8 mouse cellular contexts compared by ENCODE assay signal in genomic region chr14:40966392-40966861, GRCm38 (mm10). TPM values are rescaled to one million over a fixed set of nuclear protein-coding genes. Genes with fewer than 3 reads are reported as not detected.
DNase-seq lines count a peak whose midpoint lies in the region; ATAC-seq and TF ChIP-seq lines count a peak whose summit lies in the region.

Gene Tspan14, minus strand, starts transcription at chr14:40966807.

- H3K27me3 ChIP-seq in lung, embryonic 14.5 days (ENCODE audit: insufficient read depth, low read length), result no peaks in the 10 kb centered on the region
- no peaks in the 10 kb centered on the region for H3K27me3 ChIP-seq in midbrain, embryonic 11.5 days (ENCODE audit: control insufficient read depth, insufficient read depth, low read length)

- H3K4me2 ChIP-seq in lung, embryonic 14.5 days, result peak within 1 kb of the TSS; percentile 88
- peak within 1 kb of the TSS; percentile 83 for H3K4me2 ChIP-seq in midbrain, embryonic 11.5 days

- H3K4me1 ChIP-seq in lung, embryonic 14.5 days (ENCODE audit: insufficient read depth), result peaks cover 23% of the 10 kb centered on the region
- H3K4me1 ChIP-seq in midbrain, embryonic 11.5 days (ENCODE audit: control insufficient read depth, insufficient read depth, low read length), result peaks cover 31% of the 10 kb centered on the region

- no peak for TF ChIP-seq CTCF in lung, embryonic 14.5 days (IDR thresholded peaks at IDR 0.05; ENCODE audit: low read depth)

- intact Hi-C loops in gastrocnemius, postnatal 36 days (cut with DNase I), result no loop called here

- H3K9me3 ChIP-seq in lung, embryonic 14.5 days (ENCODE audit: low read depth, low read length), result no peaks in the 10 kb centered on the region
- no peaks in the 10 kb centered on the region for H3K9me3 ChIP-seq in midbrain, embryonic 11.5 days (ENCODE audit: control insufficient read depth, low read length)

- WGBS in lung, embryonic 14.5 days, result under 1% methylated on average over 48 of the region's 54 CpGs
- WGBS in large intestine, adult 2 months, result under 1% methylated on average over 54 of the region's 54 CpGs
- under 1% methylated on average over 51 of the region's 54 CpGs for WGBS in midbrain, embryonic 11.5 days

- ATAC-seq in lung, embryonic 14.5 days (ENCODE audit: insufficient read depth), result peak; percentile 66; the same call in 1 of the 2 replicates
- no peak; the same call in 1 of the 2 replicates for ATAC-seq in midbrain, embryonic 11.5 days (ENCODE audit: low FRiP score)

- DNase-seq in lung, embryonic 14.5 days, result no peak
- DNase-seq in lung, adult 18-20 months, result no peak
- no peak for DNase-seq in adrenal gland, postnatal 4 days (ENCODE audit: low spot score in 2 of 2)
- DNase-seq in gastrocnemius, postnatal 36 days, result peak in 1 of 2 experiments; percentile 43
- no peak for DNase-seq in large intestine, adult 2 months (ENCODE audit: low read depth, low spot score)
- DNase-seq in midbrain, embryonic 11.5 days (ENCODE audit: low spot score, missing footprints), result no peak
- DNase-seq in yolk sac, embryonic 10.5 days (ENCODE audit: low spot score), result no peak
- DNase-seq in kidney, postnatal 14 days, result no peak

- H3K36me3 ChIP-seq in lung, embryonic 14.5 days (ENCODE audit: insufficient read depth), result no peaks in the 10 kb centered on the region
- H3K36me3 ChIP-seq in midbrain, embryonic 11.5 days (ENCODE audit: control insufficient read depth, insufficient read depth, low read length), result no peaks in the 10 kb centered on the region

- H3K9ac ChIP-seq in lung, embryonic 14.5 days, result peak within 1 kb of the TSS; percentile 89
- H3K9ac ChIP-seq in midbrain, embryonic 11.5 days (ENCODE audit: low read length), result peak within 1 kb of the TSS; percentile 97

- H3K27ac ChIP-seq in lung, embryonic 14.5 days (ENCODE audit: low read depth), result peak within 1 kb of the TSS; percentile 93
- peak within 1 kb of the TSS; percentile 72 for H3K27ac ChIP-seq in midbrain, embryonic 11.5 days (ENCODE audit: low read depth, low read length)

- peak within 1 kb of the TSS; percentile 86 for H3K4me3 ChIP-seq in lung, embryonic 14.5 days (ENCODE audit: low read depth, low read length)
- peak within 1 kb of the TSS; percentile 90 for H3K4me3 ChIP-seq in midbrain, embryonic 11.5 days (ENCODE audit: low read depth, low read length)

RNA-seq across cellular contexts. Expression of gene Tspan14, which starts in this region (rescaled TPM):
- polyA plus RNA-seq in lung, embryonic 14.5 days (2014; fragmentation: Nextera tagmentation; extraction: Ambion mirVana), result 104 and 105 TPM in 2 replicates
- 10 to 100 TPM; 54.0 to 57.9 TPM for total RNA-seq in adrenal gland, postnatal 4 days (2021)
- 10 to 100 TPM; 11.5 to 12.1 TPM for total RNA-seq in gastrocnemius, postnatal 36 days (2021)
- 49.4 and 50.9 TPM in 2 replicates for polyA plus RNA-seq in large intestine, adult 2 months (2012; rRNA removed)
- polyA plus RNA-seq in midbrain, embryonic 11.5 days (2014; fragmentation: Nextera tagmentation; extraction: Ambion mirVana), result 99.5 and 101 TPM in 2 replicates

Comparison
In these comparisons a context has a peak if more than half of its experiments do, and no peak if none do; other contexts are left out.
1. RNA of gene Tspan14 (total RNA-seq): 54.0 to 57.9 TPM in adrenal gland, postnatal 4 days; 11.5 to 12.1 TPM in gastrocnemius, postnatal 36 days; every median in the first group is over 4 times any median in the second.